Mouse (Mus musculus) midbrain, embryonic 14.5 days (tissue): ENCODE measurements around the gene AA986860. TPM values are rescaled to one million over a fixed set of nuclear protein-coding genes. Genes with fewer than 3 reads are reported as not detected.

Source experiments
- ATAC-seq: fragments of 200-750 bp; cut with Nextera tagmentation; 2 replicates; pipeline ENCODE4 v1.8.0; 2017; ENCODE audit warnings: moderate number of reproducible peaks, moderate library complexity; ENCODE audit not compliant: low FRiP score, low TSS enrichment
- DNase-seq: peaks from one replicate; pipeline ENCODE4 v3.0.0-alpha.2; 2015
- H3K27ac ChIP-seq: fragments of 300-500 bp; sonication (generic); replicated peaks from 2 replicates; pipeline ENCODE4 v1.5.1; 2014; ENCODE audit warnings: mild to moderate bottlenecking, low read depth, low read length, moderate library complexity
- H3K27me3 ChIP-seq: fragments of 300-500 bp; sonication (generic); 2 replicates; pipeline ENCODE4 v1.6.1; 2014; ENCODE audit warnings: low read length, control low read depth, mixed read lengths; ENCODE audit not compliant: control insufficient read depth, insufficient read depth
- H3K36me3 ChIP-seq: fragments of 300-500 bp; sonication (generic); 2 replicates; pipeline ENCODE4 v1.6.1; 2014; ENCODE audit warnings: low read length, control low read depth; ENCODE audit not compliant: control insufficient read depth, insufficient read depth
- H3K4me1 ChIP-seq: fragments of 300-500 bp; sonication (generic); 2 replicates; pipeline ENCODE4 v1.6.1; 2014; ENCODE audit warnings: mild to moderate bottlenecking, antibody characterized with exemption, low read length, control low read depth; ENCODE audit not compliant: control insufficient read depth, insufficient read depth
- H3K4me2 ChIP-seq: fragments of 300-500 bp; sonication (generic); 2 replicates; pipeline ENCODE4 v1.6.1; 2014; ENCODE audit warnings: mild to moderate bottlenecking, low read length, moderate library complexity
- H3K4me3 ChIP-seq: fragments of 300-500 bp; sonication (generic); replicated peaks from 2 replicates; pipeline ENCODE4 v1.5.1; 2014; ENCODE audit warnings: low read depth, low read length
- H3K9ac ChIP-seq: fragments of 300-500 bp; sonication (generic); replicated peaks from 2 replicates; pipeline ENCODE4 v1.6.1; 2014; ENCODE audit warnings: mild to moderate bottlenecking, low read length, moderate library complexity
- H3K9me3 ChIP-seq: fragments of 300-500 bp; sonication (generic); 2 replicates; pipeline ENCODE4 v1.6.1; 2016; ENCODE audit warnings: low read length, control low read depth, mixed read lengths; ENCODE audit not compliant: control insufficient read depth
- WGBS: fragments of 180-500 bp; shearing (Covaris S2); extraction: QIAGEN DNeasy Blood & Tissue Kit; methylation state at CpG from one replicate; pipeline ENCODE4 v1.1.7; 2014; 5-methylcytosine and 5-hydroxymethylcytosine counted together
- polyA plus RNA-seq: library from polyadenylated mRNA; unstranded; fragments of >200 nt; fragmentation: Nextera tagmentation; extraction: Ambion mirVana; gene quantifications from 2 replicates; pipeline ENCODE4 v1.2.1, GENCODE M21; 2014

Gene AA986860
- polyA plus RNA-seq, 1 experiment from 2014 or later: 0.18 TPM

DNA sequence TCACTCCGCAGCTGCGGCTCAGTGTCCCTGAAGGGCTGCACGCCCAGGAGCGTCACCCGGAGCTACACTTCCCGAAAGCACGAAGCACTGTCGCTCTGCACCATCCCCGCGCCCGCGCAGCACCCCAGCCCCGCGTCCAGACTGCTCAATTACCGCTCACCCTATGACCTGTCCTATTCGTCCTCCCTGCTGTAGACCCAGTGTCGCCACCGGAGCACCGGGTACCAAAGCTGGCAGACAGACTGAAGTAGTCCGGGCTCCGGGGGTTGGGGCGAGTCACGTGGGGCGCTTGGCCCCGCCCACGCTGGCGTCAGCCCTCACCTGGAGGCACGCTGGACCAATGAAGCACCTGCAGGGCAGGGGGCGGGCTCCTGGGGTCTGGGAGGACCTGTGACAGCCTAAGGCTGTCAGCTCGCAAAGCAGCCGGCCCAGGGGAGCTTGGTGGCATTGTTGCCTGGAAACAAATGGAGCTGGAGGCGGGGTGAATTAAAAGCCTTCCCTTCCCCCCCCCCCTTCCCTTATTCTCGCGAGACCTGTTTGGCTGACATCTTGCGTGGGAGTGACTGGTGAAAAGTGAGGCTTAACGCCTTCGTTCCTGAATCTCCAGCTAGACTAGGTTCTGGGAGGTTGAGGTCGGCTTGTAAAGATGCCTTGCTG, 16.1 kb upstream of the AA986860 start, which contains the start of gene Gm29427:
Gm29427 (minus strand) TSS at position 239 of the 657 bp plus-strand sequence.
- Histone ChIP-seq H3K4me3 (peak within 1 kb of the TSS; percentile 91), H3K4me2 (peak within 1 kb of the TSS; percentile 78), H3K9ac (peak within 1 kb of the TSS; percentile 99), H3K4me1 (peaks cover 19% of the 10 kb centered on the region), H3K9me3 (no peaks in the 10 kb centered on the region), H3K36me3 (peaks cover 5% of the 10 kb centered on the region), H3K27me3 (no peaks in the 10 kb centered on the region), H3K27ac (peak within 1 kb of the TSS; percentile 89)
- ATAC-seq (peak; percentile 92), DNase-seq (peak; percentile 95)
- WGBS: under 1% methylated on average over 38 of the region's 38 CpGs

- H3K9me3 ChIP-seq: no peaks in the 10 kb centered on the region
- ATAC-seq: 0 out of 2 replicates have a peak, but pooled peaks have one; percentile 1
- no peak for DNase-seq
Measured at GRCm38 (mm10) chr1:130716218-130716512, 15.6 kb upstream of the AA986860 start.

GRCm38 (mm10) chr1:130716513-130717290, 15.1 kb upstream of the AA986860 start:
- H3K9ac ChIP-seq: peak overlapping the region; percentile 99

More at GRCm38 (mm10) chr1:130716218-130716512, 15.6 kb upstream of the AA986860 start:
- WGBS: 0% methylated on average over 3 of the region's 3 CpGs
- Histone ChIP-seq H3K9ac (peak overlapping the region; percentile 99), H3K36me3 (0 out of 2 replicates have a peak, but pooled peaks cover 2% of the 10 kb centered on the region), H3K4me2 (peak overlapping the region; percentile 78), H3K27ac (peak overlapping the region; percentile 82), H3K4me1 (peaks cover 19% of the 10 kb centered on the region), H3K27me3 (no peaks in the 10 kb centered on the region), H3K4me3 (peak overlapping the region; percentile 91)

GRCm38 (mm10) chr1:130717291-130717871, 14.4 kb upstream of the AA986860 start, which contains the start of gene Yod1:
Yod1 (plus strand) TSS chr1:130717327.
- peak; percentile 83 for ATAC-seq
- peaks cover 19% of the 10 kb centered on the region for H3K4me1 ChIP-seq
- WGBS: under 1% methylated on average over 54 of the region's 54 CpGs
- H3K36me3 ChIP-seq: no peaks in the 10 kb centered on the region
- no peaks in the 10 kb centered on the region for H3K27me3 ChIP-seq
- peak within 1 kb of the TSS; percentile 78 for H3K4me2 ChIP-seq
- DNase-seq: peak; percentile 97
- peak within 1 kb of the TSS; percentile 89 for H3K27ac ChIP-seq
- H3K4me3 ChIP-seq: peak within 1 kb of the TSS; percentile 91
- H3K9me3 ChIP-seq: no peaks in the 10 kb centered on the region
- peak within 1 kb of the TSS; percentile 99 for H3K9ac ChIP-seq

More at GRCm38 (mm10) chr1:130716513-130717290, 15.1 kb upstream of the AA986860 start:
- under 1% methylated on average over 42 of the region's 42 CpGs for WGBS
- peak; percentile 71 for DNase-seq
- H3K4me3 ChIP-seq: peak overlapping the region; percentile 91
- peak; percentile 2 for ATAC-seq
- H3K27ac ChIP-seq: peak overlapping the region; percentile 89
- H3K36me3 ChIP-seq: no peaks in the 10 kb centered on the region
- peaks cover 19% of the 10 kb centered on the region for H3K4me1 ChIP-seq
- H3K9me3 ChIP-seq: no peaks in the 10 kb centered on the region
- peak overlapping the region; percentile 78 for H3K4me2 ChIP-seq
- no peaks in the 10 kb centered on the region for H3K27me3 ChIP-seq

- Histone ChIP-seq H3K9ac (no peak overlapping the region), H3K36me3 (0 out of 2 replicates have a peak, but pooled peaks cover 4% of the 10 kb centered on the region), H3K4me3 (no peak overlapping the region), H3K9me3 (no peaks in the 10 kb centered on the region), H3K4me2 (no peak overlapping the region), H3K4me1 (0 out of 2 replicates have a peak, but pooled peaks cover 6% of the 10 kb centered on the region), H3K27ac (no peak overlapping the region), H3K27me3 (no peaks in the 10 kb centered on the region)
- ATAC-seq: no peak
- DNase-seq: no peak
- WGBS: 95% methylated on average over 5 of the region's 5 CpGs
Measured at GRCm38 (mm10) chr1:130724206-130724605, 7.6 kb upstream of the AA986860 start.

- H3K4me2 ChIP-seq: no peak overlapping the region
- ATAC-seq (no peak), DNase-seq (no peak)
- 0 out of 2 replicates have a peak, but pooled peaks cover 4% of the 10 kb centered on the region for H3K36me3 ChIP-seq
- no peak overlapping the region for H3K27ac ChIP-seq
- H3K4me3 ChIP-seq: no peak overlapping the region
- no peaks in the 10 kb centered on the region for H3K4me1 ChIP-seq
- no peaks in the 10 kb centered on the region for H3K9me3 ChIP-seq
- no peaks in the 10 kb centered on the region for H3K27me3 ChIP-seq
- H3K9ac ChIP-seq: no peak overlapping the region
- WGBS: 64% methylated on average over 2 of the region's 2 CpGs
Measured at GRCm38 (mm10) chr1:130726396-130726795, 5.4 kb upstream of the AA986860 start.

- H3K4me2 ChIP-seq: no peak overlapping the region
- H3K9ac ChIP-seq: no peak overlapping the region
- WGBS: 77% methylated on average over 1 of the region's 1 CpGs
- H3K4me1 ChIP-seq: no peaks in the 10 kb centered on the region
- ATAC-seq: no peak
- H3K36me3 ChIP-seq: 0 out of 2 replicates have a peak, but pooled peaks cover 4% of the 10 kb centered on the region
- DNase-seq: no peak
- no peak overlapping the region for H3K27ac ChIP-seq
- no peak overlapping the region for H3K4me3 ChIP-seq
- no peaks in the 10 kb centered on the region for H3K9me3 ChIP-seq
- H3K27me3 ChIP-seq: no peaks in the 10 kb centered on the region
Measured at GRCm38 (mm10) chr1:130728070-130728469, 3.7 kb upstream of the AA986860 start.

DNA sequence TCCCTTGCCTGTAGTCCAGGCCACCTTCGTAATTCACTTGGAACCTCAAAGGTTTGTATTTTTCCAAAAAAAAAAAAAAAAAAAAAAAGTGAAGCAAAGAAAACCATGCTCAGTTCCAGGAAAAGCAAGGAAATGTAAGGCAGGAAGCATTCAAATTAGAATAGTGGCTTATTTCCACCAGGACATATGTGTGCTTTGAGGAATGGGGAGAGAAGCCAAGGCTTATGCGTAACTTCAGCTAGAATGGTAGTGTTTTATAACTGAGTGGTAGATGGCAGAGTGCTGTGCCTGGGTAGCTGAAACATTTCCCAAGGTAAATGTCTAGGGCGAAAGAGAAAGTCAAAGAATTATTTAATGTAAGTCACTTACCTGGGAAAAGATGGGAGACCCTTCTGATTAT, 3.1 kb upstream of the AA986860 start:
- 96% methylated on average over 3 of the region's 3 CpGs for WGBS
- Histone ChIP-seq H3K9ac (no peak overlapping the region), H3K9me3 (no peaks in the 10 kb centered on the region), H3K4me1 (no peaks in the 10 kb centered on the region), H3K36me3 (0 out of 2 replicates have a peak, but pooled peaks cover 4% of the 10 kb centered on the region), H3K4me2 (no peak overlapping the region), H3K27ac (no peak overlapping the region), H3K4me3 (no peak overlapping the region), H3K27me3 (no peaks in the 10 kb centered on the region)
- no peak for DNase-seq
- no peak for ATAC-seq
